Mouse (Mus musculus): Measurements from ENCODE around the gene Srsf4.

GRCm38 (mm10) chr4:131914046-131914643 lies 40.7 kb downstream of the Srsf4 start:
- TF ChIP-seq EP300 (IDR thresholded peaks at IDR 0.05; ENCODE audit: insufficient read depth, low read depth, low read length) (no peak), CTCF (IDR thresholded peaks at IDR 0.05) (no peak), POLR2A (IDR thresholded peaks at IDR 0.05; ENCODE audit: insufficient read depth, low read depth, low read length) (no peak)
